Mouse (Mus musculus) hindbrain, embryonic 10.5 days (tissue): ENCODE measurements at regions not wholly inside any gene's neighbourhood (a gene's known extent, or its start where the extent isn't known, plus 50 kb on each side); places are given as distances from the start of the nearest gene placed in this dataset.
"Not testable (repeated sequence)": the region's sequence is repeated elsewhere in the genome, so short reads cannot be mapped to it uniquely, and the experiment has no call there.

Experiments
- DNase-seq: peaks from one replicate; pipeline ENCODE4 v3.0.0-alpha.2; 2017; ENCODE audit warnings: low spot score
- H3K27ac ChIP-seq: fragments of 300-500 bp; sonication (generic); 2 replicates; pipeline ENCODE4 v1.5.1; 2016; ENCODE audit warnings: mild to moderate bottlenecking, moderate library complexity
- H3K27me3 ChIP-seq: fragments of 300-500 bp; sonication (generic); 2 replicates; pipeline ENCODE4 v1.6.1; 2016; ENCODE audit warnings: mild to moderate bottlenecking; ENCODE audit not compliant: poor library complexity, insufficient read depth, severe bottlenecking
- H3K36me3 ChIP-seq: fragments of 300-500 bp; sonication (generic); 2 replicates; pipeline ENCODE4 v1.6.1; 2016; ENCODE audit warnings: mild to moderate bottlenecking, moderate library complexity
- H3K4me1 ChIP-seq: fragments of 300-500 bp; sonication (generic); replicated peaks from 2 replicates; pipeline ENCODE4 v1.6.1; 2016; ENCODE audit warnings: mild to moderate bottlenecking
- H3K4me3 ChIP-seq: fragments of 300-500 bp; sonication (generic); 2 replicates; pipeline ENCODE4 v1.5.1; 2016; ENCODE audit warnings: mild to moderate bottlenecking, moderate library complexity
- H3K9me3 ChIP-seq: fragments of 300-500 bp; sonication (generic); 2 replicates; pipeline ENCODE4 v1.6.1; 2016; ENCODE audit warnings: mild to moderate bottlenecking, moderate library complexity
- WGBS: fragments of 180-500 bp; shearing (Covaris S2); methylation state at CpG from one replicate; pipeline ENCODE4 v1.1.7; 2016; 5-methylcytosine and 5-hydroxymethylcytosine counted together

DNA sequence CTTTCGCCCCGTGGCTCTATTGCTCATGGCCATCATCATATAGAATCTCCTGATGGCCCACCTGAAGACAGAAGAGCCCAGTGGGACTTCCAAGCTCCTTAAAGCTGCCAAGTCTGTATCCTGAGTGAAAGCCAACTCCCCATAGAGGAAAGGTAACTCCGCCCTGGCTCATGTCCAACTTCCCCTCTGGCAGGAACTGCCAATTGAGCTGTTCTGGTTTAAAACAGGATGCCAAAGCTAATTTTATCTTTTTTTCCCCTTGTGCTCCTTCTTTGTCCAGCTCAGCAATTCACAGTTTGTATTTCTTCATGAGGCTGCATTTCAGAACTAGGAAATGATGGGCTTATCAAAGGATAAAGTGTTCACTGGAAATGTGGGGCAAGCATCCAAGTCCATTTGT is 215.3 kb downstream of the Fam198b start:
- H3K27ac ChIP-seq: no peak overlapping the region
- H3K9me3 ChIP-seq: no peaks in the 10 kb centered on the region
- no peaks in the 10 kb centered on the region for H3K27me3 ChIP-seq
- H3K4me3 ChIP-seq: no peak overlapping the region
- H3K36me3 ChIP-seq: no peaks in the 10 kb centered on the region
- WGBS: 92% methylated on average over 3 of the region's 3 CpGs
- no peaks in the 10 kb centered on the region for H3K4me1 ChIP-seq
- no peak for DNase-seq

DNA sequence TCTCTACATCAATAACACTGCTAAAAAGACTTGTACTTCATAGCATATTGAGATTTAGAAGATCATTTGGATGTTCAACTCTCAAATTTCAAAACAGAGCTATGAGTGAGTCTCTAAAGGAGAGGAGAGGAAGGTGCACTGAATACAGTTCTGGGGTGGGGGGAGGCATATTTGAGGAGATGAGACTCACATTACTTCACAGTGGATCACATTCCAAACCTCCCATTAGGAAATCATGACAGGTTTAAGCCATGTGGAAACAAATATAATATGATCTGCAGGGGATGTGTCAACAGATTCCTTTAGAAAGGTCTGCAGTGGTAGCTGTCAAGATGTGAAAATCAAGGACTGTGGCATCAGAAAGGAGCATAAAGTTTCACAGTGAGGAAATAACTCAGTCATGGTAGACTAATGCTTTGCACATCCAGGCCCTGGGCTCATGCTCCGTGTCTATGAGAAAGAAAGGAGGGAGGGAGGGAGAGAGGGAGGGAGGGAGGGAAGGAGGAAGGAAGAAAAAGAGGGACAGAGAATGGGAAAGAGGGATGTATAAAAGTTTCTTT is 235.9 kb downstream of the Fam198b start:
- H3K36me3 ChIP-seq: no peaks in the 10 kb centered on the region
- H3K27ac ChIP-seq: no peak overlapping the region
- H3K4me3 ChIP-seq: no peak overlapping the region
- no peaks in the 10 kb centered on the region for H3K27me3 ChIP-seq
- no peak for DNase-seq
- no peaks in the 10 kb centered on the region for H3K9me3 ChIP-seq
- 59% methylated on average over 1 of the region's 1 CpGs for WGBS
- H3K4me1 ChIP-seq: no peaks in the 10 kb centered on the region

DNA sequence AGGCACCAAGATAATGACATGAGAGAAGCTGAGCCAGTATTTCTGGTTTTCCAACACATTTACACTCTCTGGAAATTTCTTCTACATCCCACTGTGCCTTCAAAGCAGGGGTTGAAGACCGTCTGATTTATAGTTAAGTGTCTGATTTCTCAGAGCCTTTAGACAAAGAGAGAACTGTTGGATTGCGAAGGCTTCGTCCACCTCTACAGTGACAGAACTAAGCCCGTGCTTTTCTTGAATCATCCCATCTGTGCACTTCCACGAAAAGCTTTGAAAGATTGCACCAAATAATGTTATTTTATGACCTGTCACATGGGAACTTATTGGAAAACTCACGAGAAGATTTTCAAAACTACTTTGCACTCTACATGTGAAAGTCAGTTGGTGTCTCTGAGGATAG is 239.3 kb downstream of the Fam198b start:
- Histone ChIP-seq H3K4me3 (no peak overlapping the region), H3K27ac (no peak overlapping the region), H3K9me3 (no peaks in the 10 kb centered on the region), H3K27me3 (no peaks in the 10 kb centered on the region), H3K4me1 (no peaks in the 10 kb centered on the region), H3K36me3 (no peaks in the 10 kb centered on the region)
- no peak for DNase-seq
- WGBS: 88% methylated on average over 6 of the region's 6 CpGs

DNA sequence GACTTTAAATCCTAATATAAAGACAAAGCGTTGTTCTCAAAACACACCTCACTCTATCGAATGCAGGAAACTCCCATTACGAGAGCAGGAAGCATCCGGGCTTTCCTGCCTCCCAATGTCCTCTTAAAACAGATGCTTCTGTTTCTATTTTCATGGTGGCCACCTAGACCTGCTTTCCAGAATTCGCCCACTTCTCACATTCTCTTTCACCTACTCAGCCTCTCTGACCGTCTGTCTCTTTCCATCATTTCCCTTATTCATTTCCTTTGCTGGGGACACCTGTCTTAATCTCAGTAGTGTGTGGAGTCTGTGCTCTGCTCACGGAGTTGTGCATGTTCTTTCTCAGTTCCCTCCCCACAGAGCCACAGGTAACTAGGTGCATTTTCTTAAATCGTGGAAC is 240.3 kb downstream of the Fam198b start:
- no peaks in the 10 kb centered on the region for H3K27me3 ChIP-seq

DNA sequence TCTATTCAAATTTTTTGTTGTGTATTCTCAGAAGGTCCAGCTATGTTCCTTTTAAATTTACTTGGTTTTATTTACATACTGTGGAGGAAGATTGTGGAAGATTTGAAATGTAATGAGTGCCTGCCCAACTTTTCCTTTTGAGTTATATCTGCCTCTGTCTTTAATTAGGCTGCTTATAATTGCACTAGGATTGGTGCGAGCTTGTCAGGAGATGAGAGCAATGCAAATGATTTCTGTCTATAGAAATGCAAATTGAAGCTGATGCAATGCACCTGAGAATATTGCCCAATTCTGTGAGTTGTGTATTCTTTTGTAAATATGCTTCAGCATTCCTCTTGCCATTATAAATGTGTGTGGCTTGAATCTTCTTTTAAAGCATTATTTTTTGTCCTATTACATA is 257.4 kb downstream of the Fam198b start:
- no peaks in the 10 kb centered on the region for H3K36me3 ChIP-seq
- H3K27me3 ChIP-seq: no peaks in the 10 kb centered on the region
- H3K4me3 ChIP-seq: no peak overlapping the region
- no peaks in the 10 kb centered on the region for H3K9me3 ChIP-seq
- no peaks in the 10 kb centered on the region for H3K4me1 ChIP-seq
- 72% methylated on average over 1 of the region's 1 CpGs for WGBS
- no peak for DNase-seq
- no peak overlapping the region for H3K27ac ChIP-seq

More for the DNA sequence above, 240.3 kb downstream of the Fam198b start:
- no peak overlapping the region for H3K27ac ChIP-seq
- 88% methylated on average over 8 of the region's 8 CpGs for WGBS
- no peaks in the 10 kb centered on the region for H3K4me1 ChIP-seq
- H3K36me3 ChIP-seq: no peaks in the 10 kb centered on the region
- H3K9me3 ChIP-seq: no peaks in the 10 kb centered on the region
- no peak overlapping the region for H3K4me3 ChIP-seq
- DNase-seq: no peak

DNA sequence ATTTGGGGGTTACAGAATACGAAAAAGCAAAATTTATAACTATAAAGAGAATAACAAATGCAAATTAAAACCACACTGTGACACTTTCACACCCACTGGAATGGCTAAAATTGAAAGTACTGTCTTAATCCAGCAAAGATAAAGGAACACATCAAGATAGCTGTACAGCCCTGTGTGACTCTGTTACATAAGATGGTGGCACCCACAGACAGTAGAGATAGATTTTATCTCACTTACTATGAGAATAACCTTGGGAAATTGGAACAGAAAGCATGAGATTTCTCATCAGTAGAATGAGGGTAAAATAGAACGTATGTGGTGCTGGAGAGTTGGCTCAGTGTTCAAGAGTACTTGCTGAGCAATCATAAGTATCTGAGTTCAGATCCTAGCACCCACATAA is 276.1 kb downstream of the Fam198b start:
- no peak for DNase-seq
- H3K27me3 ChIP-seq: no peaks in the 10 kb centered on the region
- WGBS: 82% methylated on average over 2 of the region's 2 CpGs
- H3K4me3 ChIP-seq: no peak overlapping the region
- H3K27ac ChIP-seq: no peak overlapping the region
- H3K4me1 ChIP-seq: no peaks in the 10 kb centered on the region
- H3K36me3 ChIP-seq: no peaks in the 10 kb centered on the region
- no peaks in the 10 kb centered on the region for H3K9me3 ChIP-seq

DNA sequence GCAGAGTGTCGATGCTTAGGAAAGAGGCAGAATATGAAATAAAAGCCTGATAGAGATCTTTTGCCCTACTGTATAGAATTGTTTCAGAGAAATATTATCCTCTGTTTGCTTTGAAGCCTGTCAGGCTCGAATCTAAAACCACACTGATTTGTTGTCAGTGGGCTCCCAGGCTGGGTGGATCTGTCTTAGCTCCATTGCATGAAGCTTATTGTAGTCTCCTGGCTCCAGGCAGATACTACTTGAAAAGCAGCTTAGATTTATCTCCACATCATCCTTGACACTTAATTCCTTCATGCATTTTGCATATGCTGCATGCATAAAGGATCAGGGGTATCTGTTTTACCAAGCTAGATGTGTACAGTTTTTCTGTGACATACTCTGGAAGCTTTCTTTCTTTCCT is 297.4 kb downstream of the Fam198b start:
- Histone ChIP-seq H3K4me1 (no peaks in the 10 kb centered on the region), H3K27ac (no peak overlapping the region), H3K4me3 (no peak overlapping the region), H3K27me3 (no peaks in the 10 kb centered on the region), H3K9me3 (no peaks in the 10 kb centered on the region), H3K36me3 (no peaks in the 10 kb centered on the region)
- no peak for DNase-seq
- WGBS: 78% methylated on average over 2 of the region's 2 CpGs

DNA sequence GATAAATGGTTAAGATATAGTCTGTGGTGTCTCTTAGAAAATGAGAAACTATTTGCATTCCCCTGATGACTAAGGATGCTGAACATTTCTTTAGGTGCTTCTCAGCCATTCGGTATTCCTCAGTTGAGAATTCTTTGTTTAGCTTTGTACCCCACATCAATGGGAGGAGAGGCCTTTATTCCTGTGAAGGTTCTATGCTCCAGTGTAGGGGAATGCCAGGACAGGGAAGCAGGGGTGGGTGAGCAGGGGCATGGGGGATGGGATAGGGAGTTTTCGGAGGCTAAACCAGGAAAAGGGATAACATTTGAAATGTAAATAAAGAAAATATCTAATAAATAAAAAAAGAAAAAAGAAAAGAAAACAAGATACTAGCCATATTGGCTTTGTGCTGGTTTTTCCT is 297.8 kb downstream of the Fam198b start:
- not testable (repeated sequence) for H3K36me3 ChIP-seq, H3K9me3 ChIP-seq, H3K4me1 ChIP-seq, H3K4me3 ChIP-seq, H3K27ac ChIP-seq, H3K27me3 ChIP-seq, DNase-seq
- 52% methylated on average over 2 of the region's 2 CpGs for WGBS

DNA sequence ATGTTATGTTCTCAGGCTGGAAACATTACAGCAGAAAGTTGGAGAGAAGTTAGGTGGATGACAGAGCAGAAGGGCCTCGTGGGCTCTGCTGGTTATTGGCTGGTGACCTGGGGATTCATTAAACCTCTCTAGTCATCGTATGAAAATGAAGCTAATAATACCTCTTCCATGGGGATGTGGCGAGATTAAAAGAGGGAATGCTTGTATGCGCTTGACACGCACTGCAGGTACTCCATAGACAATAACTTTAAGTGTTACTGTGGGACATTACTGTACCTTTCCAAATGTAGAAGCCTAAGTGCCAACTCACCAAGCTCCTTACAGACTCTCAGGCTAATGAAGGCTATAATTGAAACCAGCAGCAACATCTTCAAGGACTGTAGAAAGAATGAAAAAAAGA is 303.1 kb downstream of the Fam198b start:
- WGBS: 87% methylated on average over 5 of the region's 5 CpGs
- no peak for DNase-seq
- H3K27ac ChIP-seq: no peak overlapping the region
- H3K27me3 ChIP-seq: no peaks in the 10 kb centered on the region
- no peaks in the 10 kb centered on the region for H3K4me1 ChIP-seq
- H3K36me3 ChIP-seq: no peaks in the 10 kb centered on the region
- no peak overlapping the region for H3K4me3 ChIP-seq
- no peaks in the 10 kb centered on the region for H3K9me3 ChIP-seq

DNA sequence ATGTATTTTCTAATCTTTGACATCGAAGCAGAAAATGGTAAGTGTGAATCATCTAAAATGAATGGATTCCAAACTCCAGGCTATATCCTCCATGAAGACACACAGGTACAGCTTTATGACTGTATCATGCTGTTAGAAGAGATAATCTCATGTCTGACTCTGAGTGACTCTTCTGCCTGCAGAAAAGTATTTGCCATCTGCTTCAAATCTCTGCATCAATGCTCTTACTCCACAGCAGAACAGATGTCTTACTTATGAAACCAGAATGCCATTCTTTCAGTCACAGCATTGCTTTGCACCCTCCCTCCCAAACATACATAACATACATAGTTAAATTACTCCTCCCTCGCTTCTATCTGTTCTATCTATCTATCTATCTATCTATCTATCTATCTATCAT is 316.6 kb downstream of the Fam198b start:
- Histone ChIP-seq H3K27me3 (no peaks in the 10 kb centered on the region), H3K4me3 (no peak overlapping the region), H3K9me3 (no peaks in the 10 kb centered on the region), H3K27ac (no peak overlapping the region), H3K36me3 (no peaks in the 10 kb centered on the region), H3K4me1 (peaks cover 10% of the 10 kb centered on the region; the same call in 1 of the 2 replicates)
- WGBS: 89% methylated on average over 2 of the region's 2 CpGs
- DNase-seq: no peak

DNA sequence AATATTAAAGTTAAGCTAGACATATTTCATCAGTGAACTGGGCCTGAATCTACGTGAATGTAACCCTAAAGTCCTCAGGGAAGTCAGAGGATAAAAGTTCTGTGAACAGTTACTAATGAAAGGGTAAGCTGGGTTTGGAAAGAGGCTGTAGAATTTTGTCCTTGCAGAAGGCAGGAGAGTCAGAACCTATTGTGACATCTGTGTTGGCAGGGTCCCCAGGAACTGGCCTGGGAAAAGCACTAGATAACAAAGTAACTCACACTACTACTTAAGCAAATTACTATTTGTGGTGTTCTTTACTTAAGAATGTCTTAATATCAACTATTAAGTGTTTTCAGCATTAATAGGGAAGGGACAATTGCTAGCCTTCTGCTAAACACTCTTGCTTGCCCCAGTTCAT is 320.5 kb downstream of the Fam198b start:
- H3K27me3 ChIP-seq: no peaks in the 10 kb centered on the region

DNA sequence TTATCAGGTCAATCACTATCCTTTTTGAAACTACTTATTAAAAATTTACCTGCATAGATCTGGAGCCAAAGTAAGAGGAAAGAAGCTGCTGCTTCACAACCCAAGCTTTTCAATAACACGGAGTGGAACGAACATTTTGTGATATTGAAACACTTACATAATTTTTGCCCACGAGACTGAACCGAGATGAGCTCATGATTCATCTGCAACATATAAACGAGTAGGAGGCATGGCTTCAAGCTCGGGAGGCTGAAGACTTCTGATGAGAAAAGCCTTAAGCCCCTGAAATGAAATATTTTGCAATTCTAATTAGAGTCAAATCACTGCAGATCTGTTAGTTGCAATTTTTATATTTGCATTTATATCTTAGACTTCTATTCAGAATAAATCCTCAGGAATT is 321.0 kb downstream of the Fam198b start:
- Histone ChIP-seq H3K4me1 (peaks cover 13% of the 10 kb centered on the region; the same call in 1 of the 2 replicates), H3K27me3 (no peaks in the 10 kb centered on the region), H3K36me3 (no peaks in the 10 kb centered on the region), H3K27ac (no peak overlapping the region), H3K9me3 (no peaks in the 10 kb centered on the region), H3K4me3 (no peak overlapping the region)
- WGBS: 73% methylated on average over 6 of the region's 6 CpGs
- DNase-seq: no peak

More for the DNA sequence above, 320.5 kb downstream of the Fam198b start:
- no peak for DNase-seq
- Histone ChIP-seq H3K4me3 (no peak overlapping the region), H3K9me3 (no peaks in the 10 kb centered on the region), H3K36me3 (no peaks in the 10 kb centered on the region), H3K4me1 (peaks cover 13% of the 10 kb centered on the region; the same call in 1 of the 2 replicates), H3K27ac (no peak overlapping the region)
- WGBS: 48% methylated on average over 1 of the region's 1 CpGs

DNA sequence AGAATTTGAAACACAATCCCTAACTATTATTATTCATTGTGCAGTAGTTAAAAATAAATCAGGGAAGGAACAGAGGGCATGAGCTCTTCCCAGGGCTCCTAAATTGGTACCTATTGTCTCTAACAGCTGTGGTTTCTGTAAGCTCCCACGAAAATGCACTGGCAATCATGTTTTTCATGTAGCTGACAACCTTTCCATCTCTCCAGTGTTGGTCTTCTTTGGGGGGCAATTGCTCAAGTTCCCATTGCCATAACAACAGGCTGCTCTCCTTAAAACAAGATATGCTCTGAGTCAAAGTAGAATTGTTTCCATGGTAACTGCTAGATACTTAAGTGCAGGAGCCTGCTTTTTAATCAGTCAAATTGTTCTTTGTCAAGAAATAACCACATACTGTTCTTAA is 322.7 kb downstream of the Fam198b start:
- Histone ChIP-seq H3K4me3 (no peak overlapping the region), H3K4me1 (peaks cover 13% of the 10 kb centered on the region; the same call in 1 of the 2 replicates), H3K27ac (no peak overlapping the region), H3K9me3 (no peaks in the 10 kb centered on the region), H3K27me3 (no peaks in the 10 kb centered on the region), H3K36me3 (no peaks in the 10 kb centered on the region)
- WGBS: 35% methylated on average over 1 of the region's 1 CpGs
- no peak for DNase-seq

DNA sequence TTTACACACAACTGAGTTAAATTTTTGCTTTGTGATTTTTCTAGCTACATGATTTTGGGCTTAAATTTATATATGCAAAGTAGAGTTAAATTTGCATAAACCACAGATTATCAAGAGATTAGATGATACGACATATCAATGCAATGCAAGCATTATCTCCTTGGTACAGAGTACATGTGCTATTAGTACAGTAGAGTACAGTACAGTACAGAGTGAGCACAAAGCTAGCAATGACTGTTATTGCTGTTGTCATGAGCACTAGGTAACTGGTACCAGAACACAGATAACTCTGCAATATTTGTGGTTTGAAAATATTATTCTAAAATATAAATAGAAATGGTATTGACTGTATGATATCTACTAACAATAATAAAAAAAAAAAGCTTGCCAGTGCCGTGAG is 323.7 kb downstream of the Fam198b start:
- H3K27ac ChIP-seq: no peak overlapping the region
- WGBS: 92% methylated on average over 2 of the region's 2 CpGs
- DNase-seq: no peak

More for the DNA sequence above, 323.7 kb downstream of the Fam198b start:
- H3K4me1 ChIP-seq: peaks cover 13% of the 10 kb centered on the region; the same call in 1 of the 2 replicates
- no peaks in the 10 kb centered on the region for H3K9me3 ChIP-seq
- no peak overlapping the region for H3K4me3 ChIP-seq
- H3K27me3 ChIP-seq: no peaks in the 10 kb centered on the region
- no peaks in the 10 kb centered on the region for H3K36me3 ChIP-seq
